Mouse (Mus musculus) neutrophil, adult 5-6 weeks (primary cell): Measurements from ENCODE around the gene Cfap299. TPM values are rescaled to one million over a fixed set of nuclear protein-coding genes. Genes with fewer than 3 reads are reported as not detected.
A peak's percentile ranks its signal among the peaks of the same experiment; 100 is the strongest.
"Not testable (repeated sequence)": the region's sequence is repeated elsewhere in the genome, so short reads cannot be mapped to it uniquely, and the experiment has no call there.

Source experiments
- ATAC-seq: fragments of 151-379, 151-347 bp; 2 replicates; pipeline ENCODE4 v1.8.0; 2017; ENCODE audit warnings: mild to moderate bottlenecking, moderate TSS enrichment; ENCODE audit not compliant: insufficient number of reproducible peaks, poor library complexity, low FRiP score, severe bottlenecking; ENCODE audit errors: extremely low read depth
- total RNA-seq: library from RNA; stranded (forward); fragments of 200-1000 nt; gene quantifications from 2 replicates; pipeline ENCODE4 v1.2.3, GENCODE M21; 2017

The Cfap299 gene
- not detected in 2 replicates for total RNA-seq

DNA sequence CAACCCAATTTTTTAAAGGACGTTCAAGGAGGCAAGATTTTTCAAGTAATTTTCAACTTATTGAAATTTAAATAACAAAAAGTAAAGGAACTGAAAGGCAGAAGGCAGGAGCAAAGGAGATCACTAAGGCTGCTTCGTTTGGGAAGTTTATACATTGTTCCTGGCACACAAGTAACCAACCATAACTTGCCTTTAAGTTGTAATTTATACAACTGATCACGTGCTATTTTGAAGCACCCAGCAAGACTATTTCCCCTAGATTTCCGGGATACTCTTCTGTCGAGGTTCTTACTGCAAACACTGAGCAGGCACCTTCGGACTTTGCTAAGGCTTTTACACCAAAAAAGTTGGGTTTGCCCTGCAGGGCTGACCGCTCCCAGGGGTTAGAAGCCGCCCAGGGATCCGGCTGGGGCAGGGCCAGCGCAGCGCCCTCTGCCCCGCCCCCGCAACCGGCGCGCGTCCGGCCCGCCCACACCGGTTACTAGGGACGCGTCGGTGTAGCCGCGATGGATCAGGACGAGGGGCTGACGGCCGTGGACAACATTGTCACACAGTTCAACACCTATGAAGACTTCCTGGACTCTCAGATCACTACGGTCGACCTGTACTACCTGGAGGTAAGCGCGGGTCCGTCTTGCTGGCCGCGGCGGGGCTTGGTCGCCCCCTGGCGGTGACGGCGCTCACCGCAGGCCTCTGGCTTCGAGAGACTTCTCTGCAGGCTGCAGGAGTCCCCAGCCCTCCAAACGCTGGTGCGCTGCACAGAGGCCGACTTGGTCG is at the start of gene Cfap299:
Gene Cfap299 (plus strand): TSS at position 457 of the 777 bp plus-strand sequence.
- peak; percentile 51; the same call in 1 of the 2 replicates for ATAC-seq

DNA sequence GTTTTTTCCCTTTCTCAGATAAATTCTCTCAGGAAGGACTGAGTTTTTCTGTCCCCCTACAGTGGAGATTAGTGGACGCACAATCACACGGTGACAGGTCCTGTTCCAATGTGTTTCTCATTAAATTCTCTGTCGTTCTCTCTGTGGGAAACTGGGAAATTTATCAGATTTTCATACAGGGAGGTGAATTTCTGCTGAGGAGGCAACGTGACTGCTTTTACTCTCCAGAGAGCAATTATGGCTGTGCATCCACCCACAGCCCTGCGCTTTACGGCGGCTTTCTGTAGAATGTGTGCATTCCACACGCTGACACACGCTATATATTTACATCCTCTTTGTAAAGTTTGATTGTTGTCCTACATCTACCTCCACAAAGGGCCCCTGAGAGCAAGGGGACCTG is 47.1 kb upstream of the Cfap299 start:
- no peak for ATAC-seq

DNA sequence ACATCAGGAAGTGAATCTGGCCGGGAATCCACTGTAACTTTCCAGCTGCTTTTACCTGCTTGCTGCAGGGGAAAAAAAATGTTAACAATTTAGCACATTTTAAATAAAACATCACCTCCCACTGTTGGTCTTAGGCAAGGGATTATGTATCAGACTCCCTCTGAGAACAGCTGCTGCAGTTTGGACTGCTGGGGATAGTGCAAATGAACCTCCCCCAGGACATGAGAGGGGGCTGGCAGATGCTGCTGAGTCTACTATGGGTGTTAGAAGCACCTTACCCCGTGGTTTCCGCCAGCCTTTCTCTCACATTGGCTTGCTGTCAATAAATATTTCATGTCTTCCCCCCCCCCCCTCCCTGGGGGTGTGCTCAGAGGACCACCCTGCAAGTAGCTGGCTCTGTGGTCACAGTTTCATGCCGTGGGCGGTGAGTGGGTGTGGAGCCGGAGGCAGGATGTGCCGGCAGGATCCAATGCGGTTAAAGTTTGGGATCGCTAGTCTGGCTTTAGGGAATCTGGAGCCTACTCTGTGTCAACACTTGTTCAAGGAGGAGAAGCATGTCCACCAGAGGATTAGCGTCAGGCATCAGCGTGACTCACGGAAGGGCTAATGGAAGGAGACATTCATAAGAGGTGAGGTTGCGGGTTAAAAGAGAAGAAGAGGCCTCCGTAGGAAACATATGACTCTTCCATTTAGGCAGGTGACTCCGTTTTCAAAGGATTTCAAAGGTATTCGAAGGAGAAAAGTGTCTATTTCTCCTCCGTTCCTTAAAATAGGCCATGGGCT is 45.2 kb upstream of the Cfap299 start:
- no peak for ATAC-seq

DNA sequence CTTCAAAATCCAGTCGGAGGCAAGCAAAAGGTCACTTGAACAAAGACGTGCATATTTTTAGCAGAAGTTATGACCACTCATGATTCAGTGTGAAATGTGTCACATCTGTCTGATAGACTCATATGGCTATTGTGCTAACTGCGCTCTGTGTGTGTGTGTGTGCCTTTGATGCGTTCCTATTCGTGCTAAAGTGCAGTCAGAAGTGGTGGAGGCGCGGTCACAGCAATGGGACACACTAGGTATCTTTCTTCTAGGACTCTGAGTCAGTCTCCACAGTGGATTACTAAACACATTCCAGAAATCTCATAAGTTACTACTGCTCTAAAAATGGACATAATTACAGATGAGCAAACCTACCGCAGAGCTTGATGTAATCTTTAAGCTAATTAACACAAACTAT is 38.5 kb upstream of the Cfap299 start:
- no peak for ATAC-seq

DNA sequence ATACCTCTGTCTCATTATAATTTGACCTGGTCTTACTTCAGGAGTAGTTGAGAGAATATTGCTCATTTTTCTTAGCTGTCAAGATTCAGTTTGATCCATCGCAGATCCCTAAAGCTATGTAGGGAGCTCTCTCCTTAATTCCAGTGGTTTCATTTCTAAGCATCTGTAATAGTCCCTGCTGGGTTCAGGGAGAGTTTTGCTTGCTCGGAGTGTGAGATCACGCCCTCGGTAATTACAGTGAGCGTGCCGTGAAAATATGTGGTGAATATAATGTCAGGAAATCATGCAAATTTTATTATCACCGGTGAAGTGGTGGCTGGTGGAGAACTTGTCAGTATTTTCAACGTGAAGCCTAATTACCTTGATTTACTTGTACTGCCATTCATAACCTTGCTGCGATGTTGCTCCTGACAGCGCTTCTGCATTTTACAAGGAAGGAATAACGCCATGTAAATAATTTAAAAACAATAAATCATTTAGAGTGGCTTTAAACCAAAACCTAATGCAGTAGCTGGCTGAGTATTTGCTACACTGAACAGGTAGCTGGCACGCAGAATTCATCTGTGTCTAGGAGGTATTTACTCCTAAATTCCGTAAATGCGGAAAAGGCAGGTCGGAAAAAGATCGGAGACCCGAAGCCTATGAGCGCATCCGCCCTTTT is 36.6 kb upstream of the Cfap299 start:
- ATAC-seq: no peak

DNA sequence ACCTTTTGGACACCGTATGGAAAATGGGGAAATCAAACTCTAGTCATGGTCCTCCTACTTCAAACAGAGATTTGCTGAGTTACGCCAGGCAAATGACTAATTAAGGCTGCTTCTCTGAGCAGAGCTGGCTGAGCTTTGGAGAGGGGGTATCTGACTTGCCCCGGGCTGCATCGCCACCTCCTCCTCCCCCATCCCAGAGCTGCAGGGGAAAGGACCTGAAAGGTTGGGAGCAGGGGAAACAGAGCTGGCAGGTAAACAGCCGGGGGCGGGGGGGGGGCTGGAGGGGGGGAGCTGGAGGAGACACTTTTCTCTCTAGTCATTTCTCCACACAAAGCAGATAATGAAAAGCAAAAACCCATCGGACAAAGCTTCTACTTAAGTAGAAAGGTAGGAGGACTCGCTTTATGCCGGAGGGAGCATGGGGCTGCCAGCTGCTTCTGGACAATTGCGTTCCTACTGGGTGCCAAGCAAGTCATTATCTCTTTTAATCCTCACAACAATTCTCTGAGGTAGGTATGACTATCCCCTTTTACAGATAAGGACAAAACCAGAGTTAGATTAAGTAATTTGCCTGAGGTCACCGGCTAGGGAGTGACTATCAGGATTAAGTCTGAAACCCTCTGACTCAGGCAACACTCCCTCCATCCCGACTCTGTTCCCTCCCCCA is 35.9 kb upstream of the Cfap299 start:
- ATAC-seq: no peak

DNA sequence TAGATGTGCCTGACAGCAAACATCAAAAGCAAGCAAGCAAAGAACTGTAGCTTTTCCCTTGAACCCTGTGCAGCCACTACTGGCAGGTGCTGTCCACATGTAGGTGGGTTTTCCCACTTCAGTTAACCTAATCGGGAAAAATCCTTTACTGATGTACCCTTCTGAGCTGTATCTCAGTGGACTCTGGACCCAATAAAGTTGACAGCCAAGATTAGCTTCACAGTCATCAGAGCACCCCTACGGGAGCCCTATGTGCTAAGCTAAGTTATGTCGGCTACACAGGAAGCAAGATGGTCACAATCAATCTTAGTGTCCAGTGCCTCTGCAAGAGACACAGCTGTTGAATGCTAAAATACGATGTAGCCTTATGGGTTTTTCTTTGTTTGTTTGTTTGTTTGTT is 29.0 kb upstream of the Cfap299 start:
- no peak for ATAC-seq

DNA sequence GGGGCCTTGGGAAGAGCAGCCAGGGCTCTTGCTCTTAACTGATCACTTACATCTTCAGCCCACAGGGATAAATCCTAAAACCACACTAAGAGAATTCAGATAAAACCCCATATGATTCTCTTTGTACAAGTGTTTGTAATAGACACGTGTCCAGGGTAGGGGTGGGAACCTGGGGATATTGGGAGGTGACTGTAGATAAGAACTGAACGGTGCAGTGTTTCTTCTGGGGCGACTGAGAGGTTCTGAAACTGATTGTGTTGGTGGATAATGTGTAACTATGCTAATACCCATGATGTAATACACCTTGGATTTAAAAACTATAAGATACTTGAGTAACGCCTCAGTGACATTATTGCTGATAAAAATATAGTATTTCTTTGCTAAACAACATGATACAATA is 23.4 kb upstream of the Cfap299 start:
- no peak for ATAC-seq

DNA sequence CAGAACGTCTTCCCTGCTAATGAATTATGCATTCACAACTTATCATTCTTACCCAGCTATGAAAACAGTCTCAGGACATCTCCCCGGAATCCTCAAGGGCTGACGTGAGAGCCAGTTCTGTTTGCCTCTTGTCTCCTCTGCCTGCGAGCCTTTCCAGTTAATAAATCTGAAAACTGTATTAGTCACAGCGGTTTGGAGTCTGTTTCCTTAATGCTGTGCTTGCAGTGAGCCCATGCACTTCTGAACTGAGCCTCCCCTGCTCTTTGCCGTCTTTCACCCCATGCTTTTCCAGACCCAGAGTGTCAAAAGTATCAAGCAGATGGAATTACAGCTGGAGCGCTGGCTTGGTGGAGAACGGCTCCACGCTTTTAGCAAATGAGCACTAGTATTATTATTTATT is 22.6 kb upstream of the Cfap299 start:
- no peak for ATAC-seq

DNA sequence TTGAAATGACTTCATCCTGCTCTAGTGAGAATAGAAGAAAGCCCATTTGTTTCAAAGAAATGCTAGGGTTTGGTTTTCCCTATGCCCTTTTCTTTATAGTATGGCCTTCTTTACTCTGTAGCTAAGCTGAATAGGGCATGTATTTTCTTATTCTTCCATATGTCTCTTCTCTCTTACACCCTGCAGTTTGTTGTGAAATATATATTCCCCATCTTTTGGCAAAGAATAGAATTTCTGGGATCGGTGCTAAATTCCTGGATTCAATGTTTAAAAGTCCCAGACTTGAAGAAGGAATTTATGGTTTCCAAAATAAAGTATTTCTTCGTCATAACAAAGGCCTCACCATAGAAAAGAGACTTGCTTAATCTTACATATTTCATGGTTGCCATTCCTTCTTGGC is 2.5 kb upstream of the Cfap299 start:
- no peak for ATAC-seq

DNA sequence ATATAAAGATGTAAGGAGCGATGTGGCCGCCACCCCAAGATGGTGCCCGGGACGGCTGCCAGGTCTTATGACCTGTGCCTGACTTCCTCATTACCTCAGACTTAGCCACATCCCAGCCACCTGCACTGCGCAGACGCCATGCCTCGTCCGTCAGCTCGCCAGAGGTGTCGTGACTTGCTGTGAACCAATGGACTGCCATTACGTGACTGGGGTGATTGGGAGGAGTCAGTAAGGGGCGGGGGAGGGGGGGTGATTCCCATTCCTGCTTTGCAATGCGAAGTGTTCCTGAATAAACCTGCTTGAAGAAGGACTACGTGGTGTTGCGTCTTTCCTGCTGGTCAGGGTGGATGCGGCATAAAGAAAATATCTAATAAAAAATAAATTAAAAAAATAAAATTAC is 14.6 kb downstream of the Cfap299 start:
- ATAC-seq: not testable (repeated sequence)

DNA sequence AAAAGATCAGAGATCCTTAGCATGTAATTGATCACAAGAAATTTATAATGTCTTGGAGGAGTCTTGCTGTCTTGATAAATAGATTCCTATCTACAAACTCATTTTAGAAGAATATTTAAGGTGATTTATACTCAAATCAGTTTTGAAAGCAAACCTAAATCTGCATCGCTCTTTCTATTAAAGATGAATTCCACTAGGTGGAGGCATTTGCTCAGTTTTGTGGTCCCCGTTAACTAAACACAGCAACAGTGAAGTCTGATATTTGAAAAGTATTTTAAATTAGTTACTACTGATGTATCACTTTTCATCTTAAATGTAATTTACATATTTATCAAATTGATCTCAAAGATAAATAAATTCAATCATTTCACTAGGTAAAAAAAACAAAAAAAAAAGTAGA is 15.5 kb downstream of the Cfap299 start:
- no peak for ATAC-seq

DNA sequence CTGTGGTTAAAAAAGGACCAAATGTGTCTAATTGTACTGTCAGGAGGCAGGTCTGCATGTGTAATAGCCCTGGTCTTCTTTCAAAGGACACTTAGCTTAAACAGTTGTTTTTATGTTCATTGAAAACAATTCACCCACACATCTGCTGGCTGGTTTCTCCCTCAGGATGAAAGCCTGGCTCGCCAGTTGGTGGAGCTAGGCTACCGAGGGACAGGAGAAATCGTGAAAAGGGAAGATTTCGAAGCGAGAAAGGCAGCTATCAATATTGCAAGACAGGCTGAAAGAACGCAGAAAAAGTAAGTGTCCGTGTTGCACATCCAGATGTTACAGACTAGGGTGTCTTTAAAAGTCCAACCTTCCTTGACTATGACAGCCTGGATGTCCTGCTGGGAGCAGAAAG is 17.0 kb downstream of the Cfap299 start:
- no peak for ATAC-seq

DNA sequence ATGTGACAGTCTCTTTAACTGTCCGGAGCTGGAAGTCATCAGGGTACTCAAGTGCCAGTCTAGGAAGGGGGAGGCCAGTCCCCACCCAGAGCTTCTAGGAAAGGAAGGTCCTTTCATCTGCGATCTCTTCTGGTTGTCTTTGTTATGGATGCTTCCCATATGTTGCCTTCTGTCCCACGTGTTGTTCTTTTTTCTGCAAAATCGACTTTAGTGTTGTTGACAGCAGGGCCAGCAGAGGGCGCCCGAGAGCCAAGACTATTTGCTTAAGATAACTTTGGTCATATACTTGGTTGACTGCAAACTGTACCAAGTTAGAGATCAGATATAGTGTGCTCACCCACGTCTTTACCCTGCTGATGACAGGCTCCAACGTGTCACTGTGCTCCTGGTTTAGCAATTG is 19.5 kb downstream of the Cfap299 start:
- ATAC-seq: no peak

DNA sequence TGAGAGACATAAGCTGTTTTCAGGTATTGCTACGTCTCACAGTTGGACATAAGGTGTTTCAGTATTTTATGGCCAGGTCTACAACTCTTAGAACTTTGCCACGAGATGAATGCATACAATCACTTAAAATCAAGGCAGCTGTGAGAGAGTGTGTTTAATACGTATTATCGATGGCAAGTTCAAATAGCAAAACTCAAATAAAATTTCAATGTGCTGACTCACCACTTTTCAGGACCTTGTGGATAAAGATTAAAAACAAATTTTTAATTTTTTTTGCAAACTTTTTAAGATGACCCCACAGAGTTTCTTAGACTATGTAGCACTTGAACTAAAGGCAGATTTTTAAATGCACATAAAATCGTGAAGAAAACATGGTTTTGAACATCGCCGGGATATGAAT is 30.8 kb downstream of the Cfap299 start:
- no peak for ATAC-seq

DNA sequence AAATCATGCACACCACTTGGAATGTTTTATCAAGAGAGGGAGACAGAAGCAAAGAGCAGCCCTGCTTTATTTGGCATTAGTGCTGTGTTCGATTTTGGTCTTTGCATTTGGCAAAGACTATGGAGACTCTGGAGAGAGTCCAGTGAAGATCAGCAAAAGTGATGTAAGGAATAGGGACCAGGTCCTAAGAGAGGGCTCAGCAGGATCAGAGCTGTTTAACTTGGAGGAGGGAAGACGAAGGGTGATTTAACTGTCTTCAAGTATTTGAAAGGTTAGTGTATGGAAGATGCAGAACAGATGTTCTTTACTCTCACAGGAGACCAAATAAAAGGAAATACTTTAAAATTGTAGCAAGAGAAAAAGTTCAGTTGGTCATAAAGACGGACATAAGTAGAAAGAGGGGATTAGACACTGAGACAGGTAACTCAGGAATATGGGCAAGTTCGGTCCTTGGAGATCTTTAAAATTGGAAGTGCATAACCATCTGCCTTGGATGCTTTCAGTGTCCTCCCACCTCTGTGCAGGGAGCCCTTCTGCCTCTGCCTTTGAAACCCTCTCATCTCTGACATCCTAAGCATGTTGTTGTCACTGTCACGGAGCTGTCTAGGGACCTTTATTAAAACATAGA is 31.8 kb downstream of the Cfap299 start:
- ATAC-seq: no peak

DNA sequence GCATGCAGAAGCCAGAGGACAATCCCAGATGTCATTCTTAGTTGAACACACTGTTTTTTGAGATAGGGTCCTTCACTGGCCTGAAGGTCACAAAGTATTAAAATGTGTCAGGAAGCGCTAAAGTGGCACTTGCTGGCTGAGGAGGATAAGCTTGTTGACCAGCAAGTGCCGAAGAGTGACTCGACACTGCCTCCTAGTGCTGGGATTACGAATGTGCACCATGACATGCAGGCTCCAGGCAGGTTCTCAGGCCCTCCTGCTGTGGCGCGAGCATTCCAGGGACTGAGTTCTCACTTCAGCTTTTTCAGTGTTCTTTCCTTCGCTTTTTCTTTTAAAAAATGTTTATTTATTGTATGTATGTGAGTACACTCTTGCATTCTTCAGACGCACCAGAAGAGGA is 34.3 kb downstream of the Cfap299 start:
- ATAC-seq: no peak

DNA sequence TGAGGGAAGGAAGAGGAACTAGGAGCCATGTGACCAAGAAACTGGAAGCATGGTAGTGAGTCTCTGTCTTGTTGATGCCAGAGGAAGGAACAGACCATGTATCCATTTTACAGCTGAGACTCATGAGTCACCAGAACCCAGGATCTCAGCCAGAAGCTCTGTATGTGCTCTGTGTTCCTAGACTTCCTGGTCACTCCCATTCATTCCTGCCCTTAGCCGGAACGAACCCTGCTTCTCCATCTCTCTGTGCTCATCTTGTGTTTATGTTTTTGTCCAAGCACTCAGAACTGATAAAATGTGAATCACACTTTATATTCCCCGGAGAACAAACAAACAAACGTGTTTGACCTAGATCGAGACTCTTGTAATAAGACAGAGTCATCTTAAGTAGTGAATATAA is 36.2 kb downstream of the Cfap299 start:
- ATAC-seq: no peak

DNA sequence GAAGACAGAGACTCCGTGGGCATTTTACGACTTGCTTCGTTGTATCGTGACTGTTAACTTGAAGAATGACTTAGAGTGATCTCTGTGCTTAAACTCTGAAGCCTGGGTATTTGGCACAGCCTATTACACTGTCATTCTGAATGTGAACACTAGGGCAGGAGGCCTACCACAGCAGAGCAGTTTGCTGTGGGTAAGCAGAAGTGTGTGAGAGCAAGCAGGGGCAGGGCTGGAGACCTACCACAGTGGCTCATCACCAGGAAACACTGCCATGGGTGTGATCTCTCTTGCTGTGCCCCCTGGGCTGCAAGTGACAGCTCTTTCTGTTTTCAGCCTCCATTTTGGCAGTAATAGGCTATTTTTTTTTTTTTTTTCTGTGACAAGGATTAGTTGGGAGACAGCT is 39.7 kb downstream of the Cfap299 start:
- no peak for ATAC-seq
